Mouse (Mus musculus): ENCODE measurements around the gene Pip5k1b. TPM values are rescaled to one million over a fixed set of nuclear protein-coding genes. Genes with fewer than 3 reads are reported as not detected.
A peak's percentile ranks its signal among the peaks of the same experiment; 100 is the strongest.

The Pip5k1b gene
- polyA plus RNA-seq, 1 experiment from 2014 or later: 12.3 TPM

DNA sequence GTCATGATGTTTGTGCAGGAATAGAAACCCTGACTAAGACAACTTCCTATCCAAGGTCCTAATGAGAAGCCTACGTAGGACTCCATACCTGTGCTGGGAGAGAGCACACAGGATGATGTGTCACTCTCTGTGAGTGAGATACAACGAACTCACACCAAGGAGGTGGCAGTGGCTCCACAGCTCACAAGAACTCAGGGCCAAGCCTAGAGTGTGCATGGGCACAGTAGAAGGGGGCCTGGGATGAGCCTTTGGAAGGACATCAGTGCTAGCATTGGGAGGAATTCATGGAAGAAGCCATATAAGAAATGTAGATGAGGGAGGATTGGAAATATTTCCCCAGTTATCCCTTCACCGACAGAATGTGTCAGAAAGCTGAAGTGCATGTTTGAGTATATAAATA is 39.7 kb downstream of the Pip5k1b start:
- Histone ChIP-seq H3K9ac (ENCODE audit: low read depth, low read length) (no peak overlapping the region), H3K36me3 (ENCODE audit: control insufficient read depth, insufficient read depth, low read length) (no peaks in the 10 kb centered on the region), H3K9me3 (replicated peaks; ENCODE audit: control insufficient read depth, low read length) (no peaks in the 10 kb centered on the region), H3K4me1 (ENCODE audit: control insufficient read depth, insufficient read depth, low read length) (peaks cover 63% of the 10 kb centered on the region), H3K4me2 (no peak overlapping the region), H3K27me3 (ENCODE audit: control insufficient read depth, insufficient read depth, low read length) (no peaks in the 10 kb centered on the region), H3K27ac (ENCODE audit: low read depth, low read length) (no peak overlapping the region), H3K4me3 (ENCODE audit: low read depth, low read length) (no peak overlapping the region)
- WGBS (ENCODE audit: insufficient replicate concordance): 95% methylated on average over 3 of the region's 3 CpGs
- ATAC-seq (replicated peaks; ENCODE audit: insufficient number of reproducible peaks, low FRiP score, low TSS enrichment): no peak

DNA sequence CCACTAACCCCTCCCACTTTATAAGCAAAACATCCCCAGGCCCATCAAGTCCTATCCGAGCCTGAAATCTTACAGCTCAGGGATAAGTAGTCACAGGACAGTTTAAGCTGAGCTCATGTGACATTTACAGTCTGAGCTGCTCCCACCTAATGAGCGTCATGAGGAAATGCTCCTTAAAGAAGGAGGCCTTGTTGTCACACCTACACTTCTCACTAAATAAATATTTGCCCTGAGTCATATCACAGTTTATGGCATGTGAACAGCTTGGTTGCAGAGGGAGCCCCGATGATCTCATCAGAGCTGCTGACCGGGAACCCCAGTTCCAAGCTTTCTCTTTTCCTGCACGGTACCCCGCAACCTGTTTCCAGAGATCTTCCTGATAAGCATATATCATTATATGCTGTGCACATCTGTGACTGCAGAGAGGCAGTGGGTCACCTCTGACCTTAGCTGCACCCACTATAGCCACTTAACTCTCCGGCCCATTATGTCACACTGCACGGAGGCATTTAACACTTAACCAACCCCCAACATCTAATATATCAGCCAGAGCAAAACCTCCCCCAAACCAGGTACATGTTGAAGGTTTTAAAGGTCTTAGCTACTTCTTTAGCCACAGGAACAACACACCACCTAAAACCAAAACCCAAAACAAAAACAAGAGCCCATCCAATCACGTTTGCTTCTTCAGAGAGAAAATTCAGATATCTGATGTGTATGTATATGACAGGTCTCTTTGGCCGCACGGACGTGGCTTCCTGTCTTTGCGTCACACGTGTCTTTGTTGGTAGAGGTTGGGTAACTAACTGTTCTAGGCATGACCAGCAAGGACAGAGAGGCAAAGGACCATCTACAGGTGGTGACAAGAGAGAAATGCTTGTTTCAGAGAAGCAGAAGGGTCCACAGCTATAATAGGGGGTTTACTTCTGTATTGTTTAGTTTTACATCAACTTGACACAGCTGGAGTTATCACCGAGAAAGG is 40.7 kb downstream of the Pip5k1b start:
- 73% methylated on average over 15 of the region's 15 CpGs for WGBS (ENCODE audit: insufficient replicate concordance)
- no peak overlapping the region for H3K4me2 ChIP-seq
- 0 out of 2 replicates have a peak overlapping the region, but pooled peaks have one; percentile 10 for H3K9ac ChIP-seq (ENCODE audit: low read depth, low read length)
- H3K36me3 ChIP-seq (ENCODE audit: control insufficient read depth, insufficient read depth, low read length): no peaks in the 10 kb centered on the region
- no peaks in the 10 kb centered on the region for H3K27me3 ChIP-seq (ENCODE audit: control insufficient read depth, insufficient read depth, low read length)
- H3K4me3 ChIP-seq (ENCODE audit: low read depth, low read length): no peak overlapping the region
- ATAC-seq (replicated peaks; ENCODE audit: insufficient number of reproducible peaks, low FRiP score, low TSS enrichment): no peak
- peaks cover 60% of the 10 kb centered on the region for H3K4me1 ChIP-seq (ENCODE audit: control insufficient read depth, insufficient read depth, low read length)
- H3K27ac ChIP-seq (ENCODE audit: low read depth, low read length): 0 out of 2 replicates have a peak overlapping the region, but pooled peaks have one; percentile 58
- H3K9me3 ChIP-seq (replicated peaks; ENCODE audit: control insufficient read depth, low read length): no peaks in the 10 kb centered on the region

DNA sequence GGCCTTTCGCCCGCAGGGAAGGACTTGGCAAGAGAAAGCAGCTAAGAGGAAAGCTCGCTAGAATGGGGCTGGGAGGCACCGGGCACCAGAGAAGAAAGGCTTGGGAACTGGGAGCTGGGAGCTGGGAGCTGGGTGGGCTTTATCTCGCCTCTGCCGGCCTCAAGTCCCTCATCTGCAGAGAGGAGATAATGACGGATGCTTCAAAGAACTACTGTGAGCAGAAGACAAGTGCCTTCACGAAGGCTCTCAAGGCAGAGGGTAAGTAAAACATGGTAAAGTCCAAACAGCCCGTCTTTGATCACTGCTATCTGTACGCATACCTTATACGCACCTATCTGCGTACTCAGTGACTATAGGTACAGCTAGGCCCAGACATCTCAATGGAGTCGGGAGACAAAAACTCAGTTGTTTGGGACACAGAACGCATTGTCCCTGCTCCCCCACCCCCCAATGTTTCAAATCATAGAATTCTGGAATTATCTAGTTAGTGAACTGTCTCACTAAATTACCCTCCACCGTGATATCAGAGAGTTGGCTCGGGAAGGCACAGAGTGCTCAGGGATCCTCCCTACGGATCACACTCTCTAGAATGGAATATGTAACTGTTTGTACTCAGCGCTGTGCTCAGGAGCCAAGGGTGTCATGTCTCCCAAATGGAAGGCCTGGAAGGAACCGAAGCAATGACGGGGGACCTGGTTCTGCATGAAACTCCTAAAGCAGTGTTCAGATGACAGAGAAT is 42.4 kb downstream of the Pip5k1b start:
- H3K27ac ChIP-seq (ENCODE audit: low read depth, low read length): peak overlapping the region; percentile 76
- H3K27me3 ChIP-seq (ENCODE audit: control insufficient read depth, insufficient read depth, low read length): no peaks in the 10 kb centered on the region
- peak; percentile 82 for ATAC-seq (replicated peaks; ENCODE audit: insufficient number of reproducible peaks, low FRiP score, low TSS enrichment)
- peak overlapping the region; percentile 49 for H3K4me2 ChIP-seq
- 41% methylated on average over 20 of the region's 20 CpGs for WGBS (ENCODE audit: insufficient replicate concordance)
- H3K9me3 ChIP-seq (replicated peaks; ENCODE audit: control insufficient read depth, low read length): no peaks in the 10 kb centered on the region
- H3K36me3 ChIP-seq (ENCODE audit: control insufficient read depth, insufficient read depth, low read length): no peaks in the 10 kb centered on the region
- peak overlapping the region; percentile 49; the same call in 1 of the 2 replicates for H3K9ac ChIP-seq (ENCODE audit: low read depth, low read length)
- H3K4me3 ChIP-seq (ENCODE audit: low read depth, low read length): no peak overlapping the region
- H3K4me1 ChIP-seq (ENCODE audit: control insufficient read depth, insufficient read depth, low read length): peaks cover 63% of the 10 kb centered on the region

DNA sequence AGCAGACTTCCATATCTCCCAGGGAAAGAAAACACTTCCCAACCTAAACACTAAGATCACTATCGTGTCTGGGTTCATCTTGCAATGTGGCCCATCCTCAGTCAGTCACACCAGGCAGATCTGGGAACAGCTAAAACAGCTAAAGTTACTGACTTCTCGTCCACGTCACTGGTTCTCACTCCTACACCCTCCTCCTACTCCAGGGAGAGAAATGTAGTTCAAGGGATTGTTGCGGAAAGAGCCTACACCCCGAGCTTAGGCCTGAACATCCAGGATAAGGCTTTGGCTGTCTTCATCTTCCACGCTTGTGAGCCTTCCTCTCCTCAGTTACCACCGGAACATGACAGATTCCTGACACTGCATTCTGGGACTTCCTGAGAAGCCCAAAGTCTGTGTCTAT is 43.7 kb downstream of the Pip5k1b start:
- H3K36me3 ChIP-seq (ENCODE audit: control insufficient read depth, insufficient read depth, low read length): no peaks in the 10 kb centered on the region
- no peaks in the 10 kb centered on the region for H3K9me3 ChIP-seq (replicated peaks; ENCODE audit: control insufficient read depth, low read length)
- ATAC-seq (replicated peaks; ENCODE audit: insufficient number of reproducible peaks, low FRiP score, low TSS enrichment): no peak
- H3K4me1 ChIP-seq (ENCODE audit: control insufficient read depth, insufficient read depth, low read length): peaks cover 60% of the 10 kb centered on the region
- no peaks in the 10 kb centered on the region for H3K27me3 ChIP-seq (ENCODE audit: control insufficient read depth, insufficient read depth, low read length)
- no peak overlapping the region for H3K4me3 ChIP-seq (ENCODE audit: low read depth, low read length)
- no peak overlapping the region for H3K4me2 ChIP-seq
- no peak overlapping the region for H3K9ac ChIP-seq (ENCODE audit: low read depth, low read length)
- 77% methylated on average over 7 of the region's 7 CpGs for WGBS (ENCODE audit: insufficient replicate concordance)
- H3K27ac ChIP-seq (ENCODE audit: low read depth, low read length): peak overlapping the region; percentile 24; the same call in 1 of the 2 replicates

DNA sequence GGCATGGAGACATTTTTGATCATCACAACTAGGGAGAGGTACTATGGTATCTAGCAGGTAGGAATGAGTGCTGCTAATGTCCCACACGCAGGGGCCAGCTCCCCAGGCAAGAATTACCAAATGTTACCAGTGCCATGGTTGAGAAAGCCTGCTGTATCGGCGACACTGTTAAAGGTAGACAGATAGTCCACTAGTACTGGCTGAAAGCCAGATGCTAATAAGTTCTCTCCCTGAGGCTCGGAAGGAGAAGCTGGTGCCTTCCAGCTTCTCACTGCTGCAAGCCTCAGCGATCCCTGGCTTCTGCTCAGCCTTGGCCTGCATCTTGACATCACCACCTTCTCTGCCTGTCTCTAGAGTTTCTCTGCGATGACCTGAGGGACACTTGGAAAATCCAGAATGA is 46.3 kb downstream of the Pip5k1b start:
- H3K9ac ChIP-seq (ENCODE audit: low read depth, low read length): no peak overlapping the region
- no peaks in the 10 kb centered on the region for H3K27me3 ChIP-seq (ENCODE audit: control insufficient read depth, insufficient read depth, low read length)
- no peaks in the 10 kb centered on the region for H3K36me3 ChIP-seq (ENCODE audit: control insufficient read depth, insufficient read depth, low read length)
- no peak overlapping the region for H3K27ac ChIP-seq (ENCODE audit: low read depth, low read length)
- H3K4me1 ChIP-seq (ENCODE audit: control insufficient read depth, insufficient read depth, low read length): peaks cover 47% of the 10 kb centered on the region
- no peak overlapping the region for H3K4me2 ChIP-seq
- ATAC-seq (replicated peaks; ENCODE audit: insufficient number of reproducible peaks, low FRiP score, low TSS enrichment): no peak
- WGBS (ENCODE audit: insufficient replicate concordance): 81% methylated on average over 6 of the region's 6 CpGs
- no peak overlapping the region for H3K4me3 ChIP-seq (ENCODE audit: low read depth, low read length)
- H3K9me3 ChIP-seq (replicated peaks; ENCODE audit: control insufficient read depth, low read length): no peaks in the 10 kb centered on the region

DNA sequence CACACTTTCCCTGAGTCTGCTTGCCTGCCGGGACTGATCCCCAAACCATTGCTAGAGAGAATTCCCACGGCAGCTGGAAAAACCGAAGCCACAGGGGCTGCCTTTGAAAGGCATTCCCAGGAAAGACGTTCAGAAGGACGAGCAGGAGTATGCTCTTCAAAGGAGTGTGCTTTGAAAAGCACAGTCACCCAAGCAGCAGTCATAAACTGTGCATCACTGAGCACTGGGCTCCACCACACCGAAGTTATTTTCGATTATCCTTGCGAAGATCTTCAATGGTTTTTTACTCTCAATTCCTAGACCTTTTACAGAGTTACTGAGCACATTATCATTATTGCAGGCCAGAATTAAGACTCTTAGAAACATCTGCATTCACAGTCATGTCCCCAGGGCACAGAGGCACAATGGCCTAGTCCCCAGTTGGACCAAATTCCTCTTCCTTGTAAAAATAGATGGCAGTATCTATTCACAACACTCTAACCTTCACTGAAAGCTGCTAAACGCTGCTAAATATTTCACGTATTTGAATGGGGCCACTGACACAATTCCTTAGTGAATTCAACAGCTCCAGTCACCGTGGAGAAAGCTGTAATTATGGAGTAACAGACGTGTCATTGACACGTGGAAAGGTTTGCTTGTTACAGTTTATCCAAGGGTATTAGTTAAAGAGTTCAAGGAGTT is 47.4 kb downstream of the Pip5k1b start:
- no peak overlapping the region for H3K4me2 ChIP-seq
- 0 out of 2 replicates have a peak overlapping the region, but pooled peaks have one; percentile 2 for H3K27ac ChIP-seq (ENCODE audit: low read depth, low read length)
- no peak for ATAC-seq (replicated peaks; ENCODE audit: insufficient number of reproducible peaks, low FRiP score, low TSS enrichment)
- 55% methylated on average over 13 of the region's 13 CpGs for WGBS (ENCODE audit: insufficient replicate concordance)
- peaks cover 38% of the 10 kb centered on the region for H3K4me1 ChIP-seq (ENCODE audit: control insufficient read depth, insufficient read depth, low read length)
- no peaks in the 10 kb centered on the region for H3K9me3 ChIP-seq (replicated peaks; ENCODE audit: control insufficient read depth, low read length)
- no peak overlapping the region for H3K9ac ChIP-seq (ENCODE audit: low read depth, low read length)
- H3K36me3 ChIP-seq (ENCODE audit: control insufficient read depth, insufficient read depth, low read length): no peaks in the 10 kb centered on the region
- H3K4me3 ChIP-seq (ENCODE audit: low read depth, low read length): no peak overlapping the region
- H3K27me3 ChIP-seq (ENCODE audit: control insufficient read depth, insufficient read depth, low read length): no peaks in the 10 kb centered on the region

DNA sequence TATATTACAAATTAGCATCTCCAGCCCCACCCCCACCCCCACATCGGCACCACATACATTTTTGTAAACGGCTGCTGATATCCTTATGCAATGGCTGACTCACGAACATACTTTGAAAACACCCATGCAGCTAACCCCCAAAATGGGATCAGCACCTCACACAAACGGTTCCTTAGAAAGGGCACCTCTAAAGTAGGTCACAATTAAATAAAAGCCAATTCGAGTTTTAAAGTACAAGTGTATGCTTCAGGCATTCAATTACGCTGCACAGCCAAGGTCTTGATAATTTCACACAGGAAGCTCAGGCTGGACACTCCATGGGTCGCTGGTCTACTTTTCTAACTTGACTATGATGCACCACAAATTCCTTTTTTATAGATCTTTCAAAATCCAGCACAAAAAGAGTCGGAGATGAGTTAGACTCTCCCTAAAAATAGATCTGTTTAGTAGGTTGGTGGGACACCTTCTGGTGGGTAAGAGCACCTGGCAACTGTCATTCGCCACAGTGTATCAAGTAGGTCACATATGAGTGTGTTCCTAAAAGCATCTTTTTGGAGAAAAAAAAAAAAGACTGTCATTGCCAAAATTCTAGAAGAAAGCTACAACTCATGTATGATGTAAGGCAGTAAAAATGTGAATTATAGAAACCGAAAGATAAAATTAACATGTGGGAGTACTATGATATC is 52.8 kb downstream of the Pip5k1b start:
- Histone ChIP-seq H3K4me2 (no peak overlapping the region), H3K36me3 (ENCODE audit: control insufficient read depth, insufficient read depth, low read length) (no peaks in the 10 kb centered on the region), H3K4me3 (ENCODE audit: low read depth, low read length) (no peak overlapping the region), H3K9ac (ENCODE audit: low read depth, low read length) (no peak overlapping the region), H3K27me3 (ENCODE audit: control insufficient read depth, insufficient read depth, low read length) (no peaks in the 10 kb centered on the region), H3K27ac (ENCODE audit: low read depth, low read length) (no peak overlapping the region), H3K9me3 (replicated peaks; ENCODE audit: control insufficient read depth, low read length) (no peaks in the 10 kb centered on the region), H3K4me1 (ENCODE audit: control insufficient read depth, insufficient read depth, low read length) (0 out of 2 replicates have a peak, but pooled peaks cover under 1% of the 10 kb centered on the region)
- ATAC-seq (replicated peaks; ENCODE audit: insufficient number of reproducible peaks, low FRiP score, low TSS enrichment): no peak
- WGBS (ENCODE audit: insufficient replicate concordance): 76% methylated on average over 10 of the region's 10 CpGs

DNA sequence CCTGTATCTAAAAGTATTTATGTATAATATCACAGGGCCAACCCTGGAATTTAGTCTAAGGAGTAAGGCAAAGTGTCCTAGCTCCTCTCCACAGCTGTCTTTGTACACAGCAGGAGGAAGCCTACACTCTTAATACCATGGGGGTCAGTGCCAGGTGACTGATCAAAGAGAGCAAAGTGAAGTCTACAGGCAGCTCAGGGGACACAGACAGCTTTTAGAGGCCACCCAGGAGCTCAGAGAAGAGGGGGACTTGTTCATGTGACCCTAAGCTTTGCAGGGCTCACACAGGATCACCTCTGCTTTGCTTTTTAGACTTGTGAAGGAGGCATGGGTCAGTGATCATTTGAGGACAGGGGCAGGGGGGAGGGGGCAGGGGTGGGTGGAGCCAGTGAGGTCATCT is 54.1 kb downstream of the Pip5k1b start:
- Histone ChIP-seq H3K27me3 (ENCODE audit: control insufficient read depth, insufficient read depth, low read length) (no peaks in the 10 kb centered on the region), H3K4me1 (ENCODE audit: control insufficient read depth, insufficient read depth, low read length) (peaks cover 2% of the 10 kb centered on the region), H3K36me3 (ENCODE audit: control insufficient read depth, insufficient read depth, low read length) (no peaks in the 10 kb centered on the region), H3K9ac (ENCODE audit: low read depth, low read length) (no peak overlapping the region), H3K4me3 (ENCODE audit: low read depth, low read length) (no peak overlapping the region), H3K4me2 (no peak overlapping the region), H3K9me3 (replicated peaks; ENCODE audit: control insufficient read depth, low read length) (no peaks in the 10 kb centered on the region), H3K27ac (ENCODE audit: low read depth, low read length) (no peak overlapping the region)
- no peak for ATAC-seq (replicated peaks; ENCODE audit: insufficient number of reproducible peaks, low FRiP score, low TSS enrichment)

Data from heart, embryonic 11.5 days (tissue).